Mouse (Mus musculus): ENCODE results near the gene Ap2a2.
"Not testable (repeated sequence)": the region's sequence is repeated elsewhere in the genome, so short reads cannot be mapped to it uniquely, and the experiment has no call there.

Ap2a2 gene

GRCm38 (mm10) chr7:141593056-141593455 is 31.1 kb downstream of the Ap2a2 start:
- DNase-seq (ENCODE audit: low spot score) = no peak

- DNase-seq (ENCODE audit: low spot score) = no peak
These were observed 35.0 kb downstream of the Ap2a2 start for GRCm38 (mm10) chr7:141596971-141597370.

DNA sequence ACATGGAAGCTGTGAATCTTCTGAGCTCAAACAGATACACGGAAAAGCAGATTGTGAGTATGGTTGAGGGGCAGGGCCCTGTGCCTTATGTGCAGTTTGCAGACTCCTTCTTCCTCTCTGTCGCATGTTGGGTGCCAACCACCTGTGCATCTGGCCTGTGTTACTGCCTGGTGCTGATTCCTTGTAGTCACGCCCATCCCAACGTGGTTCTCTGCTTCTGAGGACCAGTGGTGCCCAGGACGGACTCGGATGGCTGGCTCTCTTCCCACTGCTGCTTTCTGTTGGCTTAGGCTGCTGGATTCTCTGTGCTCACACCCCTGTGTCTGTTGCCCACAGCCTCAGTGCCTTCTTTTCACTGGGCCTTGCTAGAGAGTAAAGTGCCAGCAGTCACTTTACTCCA is 35.6 kb downstream of the Ap2a2 start:
- no peak for DNase-seq (ENCODE audit: low spot score)

- no peak for DNase-seq (ENCODE audit: low spot score)
These were observed 45.7 kb downstream of the Ap2a2 start for GRCm38 (mm10) chr7:141607717-141608116.

DNA sequence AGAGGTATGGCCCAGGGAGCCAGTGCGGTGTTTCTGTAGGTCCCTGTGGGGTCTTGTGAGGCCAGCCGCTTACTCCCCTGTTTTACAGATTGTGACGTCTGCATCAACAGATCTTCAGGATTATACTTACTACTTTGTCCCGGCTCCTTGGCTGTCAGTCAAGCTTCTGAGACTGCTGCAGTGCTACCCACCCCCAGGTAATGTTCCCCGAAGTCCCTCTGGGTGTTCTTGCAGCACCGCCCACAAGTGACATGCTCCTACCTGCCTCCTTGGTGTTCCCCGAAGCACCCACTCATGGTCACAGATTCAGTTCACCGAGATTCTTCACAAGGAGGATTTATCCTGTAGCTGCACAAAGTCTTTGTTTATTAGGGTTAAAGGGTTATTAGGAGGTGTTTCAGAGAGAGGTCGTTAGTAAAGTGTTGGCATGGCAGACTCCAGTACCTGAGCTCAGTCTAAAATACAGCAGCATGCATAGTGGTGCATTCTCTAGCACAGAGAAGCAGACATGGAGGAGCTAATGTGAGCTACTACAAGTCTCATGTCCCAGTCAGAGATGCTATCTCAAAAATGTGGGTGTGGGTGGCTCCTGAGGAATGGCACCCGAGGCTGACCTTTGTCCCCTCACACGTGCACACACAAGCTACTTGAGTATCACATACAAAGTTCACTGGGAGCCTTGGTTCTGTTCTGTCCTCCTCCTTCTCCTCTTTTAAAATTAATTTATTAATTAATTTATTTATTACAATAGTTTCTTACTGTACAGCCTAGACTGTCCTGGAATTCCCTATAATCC is 47.9 kb downstream of the Ap2a2 start:
- no peak for DNase-seq (ENCODE audit: low spot score)

DNA sequence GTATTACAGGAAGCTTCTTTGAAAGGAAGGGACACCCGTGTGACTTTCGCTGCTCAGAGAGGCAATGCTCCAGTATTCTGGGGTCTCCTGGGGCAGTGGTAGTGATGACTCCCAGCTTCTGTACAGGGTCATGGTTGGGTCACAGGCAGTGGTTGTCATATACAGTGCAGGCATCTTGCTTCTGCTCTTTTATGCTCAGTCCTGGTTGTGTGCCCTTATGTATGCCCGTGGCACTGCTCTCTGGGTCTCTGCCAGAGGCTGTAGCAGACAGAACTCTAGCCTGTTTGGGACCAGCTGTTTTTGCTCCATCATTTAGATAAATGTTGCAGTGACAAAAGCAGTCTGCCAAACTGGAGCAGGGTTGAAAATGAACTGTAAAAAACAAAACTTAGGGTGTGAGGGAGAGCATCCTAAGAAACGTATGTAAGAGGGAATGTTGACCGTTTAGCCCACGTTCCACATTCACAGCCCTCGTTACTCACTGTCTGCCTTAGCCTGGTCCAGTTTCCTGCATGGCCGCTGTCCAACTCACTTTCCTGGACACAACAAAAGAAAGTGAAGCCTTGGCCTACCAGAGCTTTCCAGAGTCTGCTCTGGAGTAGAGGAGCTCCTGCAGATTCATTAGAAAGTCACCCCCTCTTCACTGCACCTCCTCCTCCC is 49.9 kb downstream of the Ap2a2 start:
- DNase-seq (ENCODE audit: low spot score) = no peak

- DNase-seq (ENCODE audit: low spot score) = no peak
These were observed 50.4 kb downstream of the Ap2a2 start for GRCm38 (mm10) chr7:141612371-141612760.

GRCm38 (mm10) chr7:141612791-141613190 is 50.8 kb downstream of the Ap2a2 start:
- DNase-seq (ENCODE audit: low spot score) = no peak

DNA sequence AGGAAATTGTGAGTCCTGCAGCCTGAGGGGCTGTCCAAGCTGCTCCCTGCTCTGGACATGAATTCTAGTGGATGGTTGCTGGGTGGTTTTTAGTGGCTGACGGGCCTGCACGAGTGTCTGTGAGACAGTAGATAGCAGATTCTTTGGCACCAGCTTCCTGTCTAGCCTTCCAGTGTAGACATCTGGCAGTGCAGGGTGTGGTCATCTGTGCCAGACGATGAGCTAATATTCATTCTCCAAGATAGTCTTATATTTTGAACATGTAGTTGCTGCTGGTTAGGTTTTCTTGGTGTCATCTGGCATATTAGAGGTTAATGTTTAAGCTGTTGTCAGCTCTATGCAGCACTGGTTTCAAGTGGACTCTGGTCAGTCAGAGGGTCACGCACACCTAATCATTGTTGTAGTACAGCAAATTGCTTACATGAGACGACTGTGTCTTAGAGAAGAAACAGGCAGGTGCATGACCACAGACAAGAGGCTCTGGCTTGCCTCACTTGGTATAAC is 52.4 kb downstream of the Ap2a2 start:
- DNase-seq (ENCODE audit: low spot score) = no peak

DNA sequence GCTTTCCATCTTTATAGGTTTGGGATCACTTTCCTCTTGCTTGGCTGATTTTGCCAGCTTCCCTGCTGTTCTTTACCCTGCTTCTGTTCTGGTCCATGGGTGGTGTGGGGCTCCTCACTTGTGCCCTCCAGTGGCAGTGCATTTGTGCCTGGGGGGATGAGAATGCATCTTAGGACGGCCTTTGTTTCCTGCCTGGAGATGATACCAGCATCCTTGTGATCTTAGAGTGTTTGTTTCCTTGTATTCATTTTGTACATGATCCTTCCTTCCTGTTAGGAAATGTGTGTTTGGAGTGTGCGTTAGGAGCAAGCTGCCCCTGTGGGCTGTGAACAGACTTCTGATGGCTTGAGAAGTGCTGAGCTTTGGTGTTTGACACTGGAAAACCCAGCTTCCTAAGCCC is 62.2 kb downstream of the Ap2a2 start:
- no peak for DNase-seq (ENCODE audit: low spot score)

GRCm38 (mm10) chr7:141625120-141625810 is 63.3 kb downstream of the Ap2a2 start:
- no peak for DNase-seq (ENCODE audit: low spot score)

DNA sequence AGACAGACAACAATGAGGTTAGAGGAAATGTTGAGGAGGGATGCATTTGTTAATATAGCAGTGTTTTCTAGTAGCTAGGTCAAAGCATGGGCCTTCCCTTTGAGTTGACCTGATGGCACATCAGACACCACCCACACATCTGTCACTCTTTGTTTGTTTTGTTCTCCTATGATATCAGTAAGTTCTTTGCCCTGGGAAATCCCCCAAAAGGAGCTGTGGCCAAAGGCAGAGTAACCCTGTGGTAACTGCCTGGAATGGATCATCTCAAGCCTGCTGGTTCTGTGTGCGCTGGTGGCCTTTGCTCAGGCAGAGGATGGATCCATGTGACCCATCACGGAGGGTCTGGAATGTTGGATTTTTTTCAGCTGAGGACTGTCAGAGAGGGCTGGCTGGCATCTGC is 66.0 kb downstream of the Ap2a2 start:
- no peak for DNase-seq (ENCODE audit: low spot score)

DNA sequence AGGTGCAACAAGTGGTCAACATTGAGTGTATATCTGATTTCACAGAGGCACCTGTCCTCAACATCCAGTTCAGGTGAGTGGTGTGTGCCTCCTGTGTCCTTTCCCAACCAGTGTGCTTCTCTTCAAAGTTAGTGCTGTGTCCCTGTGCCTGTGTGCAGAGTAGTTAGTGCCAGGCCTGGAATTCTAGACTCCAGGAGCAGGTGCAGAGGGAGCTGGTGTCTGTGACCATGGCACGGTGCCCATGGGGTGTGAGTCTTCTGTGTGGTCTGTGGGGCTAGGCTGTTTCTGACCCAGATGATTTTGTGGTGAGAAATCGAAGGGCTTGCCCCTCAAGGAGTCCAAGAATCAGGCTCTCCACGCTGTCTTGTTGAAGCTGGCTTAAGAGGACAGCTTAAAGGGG is 67.3 kb downstream of the Ap2a2 start:
- no peak for DNase-seq (ENCODE audit: low spot score)

- DNase-seq (ENCODE audit: low spot score) = not testable (repeated sequence)
These were observed 76.1 kb downstream of the Ap2a2 start for GRCm38 (mm10) chr7:141638077-141638476.

GRCm38 (mm10) chr7:141638513-141639334 is 76.8 kb downstream of the Ap2a2 start:
- DNase-seq (ENCODE audit: low spot score) = not testable (repeated sequence)

DNA sequence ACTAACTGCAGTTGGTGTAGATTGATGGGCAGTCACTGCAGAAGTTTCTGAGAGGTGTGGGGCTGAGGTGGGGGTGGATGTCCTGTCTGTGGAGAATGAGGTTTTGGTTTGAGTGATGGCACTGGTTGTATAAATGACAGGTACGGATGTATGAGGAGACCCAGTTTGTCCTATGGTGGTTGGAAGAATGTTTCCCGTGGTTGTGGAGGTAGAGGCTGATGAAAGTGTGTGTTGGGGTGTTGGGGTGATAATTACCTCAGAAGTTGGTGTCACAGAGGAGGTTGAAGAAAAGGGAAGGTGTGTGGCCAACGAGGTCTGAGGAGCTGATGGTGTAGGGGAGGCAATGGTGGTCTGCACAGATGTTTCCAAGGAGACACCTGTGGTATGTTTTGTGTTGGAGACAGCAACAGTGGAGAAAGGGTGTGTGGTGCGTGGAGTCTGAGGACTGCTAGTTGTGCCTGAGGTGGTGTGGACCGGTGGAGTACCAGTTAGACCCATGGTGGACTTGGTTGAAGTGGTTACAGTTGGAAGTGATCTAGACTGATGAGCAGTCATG is 77.4 kb downstream of the Ap2a2 start:
- DNase-seq (ENCODE audit: low spot score) = not testable (repeated sequence)

DNA sequence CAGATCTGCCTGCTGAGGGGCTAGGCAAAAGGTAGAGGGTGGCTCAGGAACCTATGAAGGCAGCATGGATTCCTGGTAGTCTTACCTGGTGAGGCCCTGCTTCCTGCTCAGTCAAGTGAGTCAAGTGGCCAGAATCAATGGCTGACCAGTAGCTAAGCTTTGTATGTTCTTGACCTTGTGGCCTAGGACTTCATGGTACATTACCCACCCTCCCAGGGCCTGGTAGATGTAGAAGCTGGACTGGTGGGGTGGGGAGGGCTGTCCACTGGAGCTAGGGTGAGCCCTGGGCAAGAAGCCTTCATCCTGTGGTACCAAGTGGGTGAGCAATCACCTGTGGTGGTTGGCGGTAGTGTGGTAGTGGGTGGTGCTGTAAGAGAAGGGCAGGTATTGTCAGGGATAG is 80.4 kb downstream of the Ap2a2 start:
- DNase-seq (ENCODE audit: low spot score) = no peak

DNA sequence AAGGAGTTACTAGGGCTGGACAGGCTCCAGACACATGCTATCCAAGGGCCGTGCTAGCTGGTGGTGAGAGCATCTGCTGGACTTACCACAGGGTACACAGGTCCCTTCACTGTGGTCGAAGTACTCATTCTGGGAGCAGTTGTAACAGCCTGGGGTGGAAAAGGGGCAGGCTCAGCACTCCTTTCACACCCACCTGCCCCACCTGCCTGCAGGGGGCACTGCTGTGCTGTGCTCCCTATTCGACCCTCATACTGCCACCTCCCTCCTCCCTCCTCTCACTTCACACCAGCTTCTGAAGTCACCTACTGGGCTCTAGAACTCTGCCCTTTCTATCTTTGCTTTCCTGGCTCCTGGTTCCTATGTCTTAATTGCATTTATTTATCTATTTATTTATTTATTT is 81.2 kb downstream of the Ap2a2 start:
- DNase-seq (ENCODE audit: low spot score) = peak; percentile 44

- no peak for DNase-seq (ENCODE audit: low spot score)
These were observed 85.1 kb downstream of the Ap2a2 start for GRCm38 (mm10) chr7:141647083-141647482.

DNA sequence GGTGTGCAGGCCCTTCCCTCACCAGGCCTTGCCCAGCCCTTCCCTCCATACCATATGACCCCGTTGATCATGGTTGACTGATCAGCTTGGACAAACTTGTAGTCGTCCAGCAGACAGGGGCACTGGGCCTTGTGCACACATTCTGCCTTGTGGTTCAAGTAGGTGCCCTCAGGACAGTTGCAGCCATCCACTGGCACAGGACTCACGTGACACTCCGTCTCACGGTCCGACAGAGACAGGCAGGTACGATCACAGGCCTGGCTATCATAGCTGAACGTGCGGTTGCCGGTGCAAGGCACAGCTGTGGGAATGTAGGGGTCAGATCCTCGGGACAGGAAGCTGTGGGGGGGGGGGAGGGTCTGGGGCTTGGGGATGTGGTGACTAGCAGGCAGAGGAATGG is 85.8 kb downstream of the Ap2a2 start:
- no peak for DNase-seq (ENCODE audit: low spot score)

DNA sequence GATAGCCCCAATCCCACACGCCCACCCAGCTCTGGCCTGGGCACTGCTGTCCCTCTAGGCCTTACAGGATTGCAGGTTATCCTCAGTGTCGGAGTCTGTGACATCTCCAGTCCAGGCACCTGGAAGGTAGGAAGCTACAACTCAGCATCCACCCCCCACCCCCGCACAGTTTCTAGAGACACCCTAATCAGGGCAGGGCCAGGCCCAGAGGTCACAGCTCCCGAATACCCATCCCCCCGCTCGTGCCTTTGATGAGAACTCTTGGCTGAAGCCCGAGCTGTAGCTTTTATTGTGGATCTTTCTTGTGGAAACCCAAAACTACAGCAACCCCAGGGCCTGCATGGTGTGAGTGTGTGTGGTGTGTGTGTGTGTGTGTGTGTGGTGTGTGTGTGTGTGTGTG is 90.2 kb downstream of the Ap2a2 start:
- peak; percentile 39 for DNase-seq (ENCODE audit: low spot score)

DNA sequence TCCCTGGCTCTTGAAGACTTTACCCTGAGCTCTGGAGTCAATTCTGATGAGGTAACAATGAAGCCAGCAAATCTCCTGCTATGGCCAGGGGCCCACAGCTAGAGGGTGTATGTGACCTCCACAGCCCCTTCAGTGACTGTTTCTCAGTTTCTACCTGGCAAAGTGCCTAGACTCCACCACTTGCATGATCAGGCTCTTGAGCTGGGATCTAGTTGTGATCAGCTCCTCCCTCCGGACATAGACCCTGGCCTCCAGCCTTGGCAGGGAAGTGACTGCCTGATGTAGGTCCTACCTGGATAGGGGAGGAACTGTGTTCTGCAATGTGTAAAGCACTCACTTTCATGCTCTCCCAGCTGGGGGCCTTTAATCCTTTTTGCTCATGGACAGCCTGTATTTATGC is 98.4 kb downstream of the Ap2a2 start:
- no peak for DNase-seq (ENCODE audit: low spot score)
